Comparison of ENCODE assay signal across 10 mouse cellular contexts in genomic region chr5:122993811-122994210, GRCm38 (mm10). TPM values are rescaled to one million over a fixed set of nuclear protein-coding genes. Genes with fewer than 3 reads are reported as not detected.
DNase-seq lines count a peak whose midpoint lies in the region; ATAC-seq lines count a peak whose summit lies in the region.
"Had no signal": no experiment of that assay in that cellular context is flagged by ENCODE, and none has a peak within 500 bp of the region (broad histone marks: within the 10 kb centered on the region; RNA-seq: fewer than 3 reads in every experiment).

No protein-coding gene starts in this region.

- H3K36me3 ChIP-seq in heart, embryonic 10.5 days = peaks cover 9% of the 10 kb centered on the region
- H3K36me3 ChIP-seq in liver, embryonic 11.5 days (ENCODE audit: control insufficient read depth, insufficient read depth, low read length) = no peaks in the 10 kb centered on the region
- H3K36me3 ChIP-seq in liver, embryonic 16.5 days (ENCODE audit: control insufficient read depth, insufficient read depth) = no peaks in the 10 kb centered on the region

- H3K27me3 ChIP-seq in heart, embryonic 10.5 days (ENCODE audit: insufficient read depth, poor library complexity, severe bottlenecking) = no peaks in the 10 kb centered on the region
- no peaks in the 10 kb centered on the region for H3K27me3 ChIP-seq in liver, embryonic 11.5 days (replicated peaks; ENCODE audit: control insufficient read depth, insufficient read depth, low read length)
- H3K27me3 ChIP-seq in liver, embryonic 16.5 days (ENCODE audit: control insufficient read depth, insufficient read depth, low read depth, low read length) = no peaks in the 10 kb centered on the region; the same call in 1 of the 2 replicates

- 57% methylated on average over 2 of the region's 2 CpGs for WGBS in heart, embryonic 10.5 days
- 56% methylated on average over 2 of the region's 2 CpGs for WGBS in liver, embryonic 11.5 days
- 38% methylated on average over 2 of the region's 2 CpGs for WGBS in liver, embryonic 16.5 days (ENCODE audit: insufficient replicate concordance)

- ATAC-seq in liver, embryonic 11.5 days (replicated peaks; ENCODE audit: low FRiP score) = no peak
- no peak for ATAC-seq in liver, embryonic 16.5 days (ENCODE audit: low read depth)
- ATAC-seq: midbrain, embryonic 16.5 days had no signal

- H3K4me1 ChIP-seq in heart, embryonic 10.5 days = peaks cover 45% of the 10 kb centered on the region
- peaks cover 21% of the 10 kb centered on the region for H3K4me1 ChIP-seq in liver, embryonic 11.5 days (replicated peaks; ENCODE audit: control insufficient read depth, insufficient read depth, low read length)
- H3K4me1 ChIP-seq in liver, embryonic 16.5 days (ENCODE audit: control insufficient read depth, low read depth, low read length) = peaks cover 17% of the 10 kb centered on the region

- no peak for DNase-seq in heart, embryonic 10.5 days (ENCODE audit: low spot score)
- no peak for DNase-seq in heart, adult 18-20 months
- no peak for DNase-seq in liver, embryonic 11.5 days (ENCODE audit: low spot score)
- no peak for DNase-seq in liver
- peak; percentile 58 for DNase-seq in induced T-regulatory cell, adult 2 months (ENCODE audit: low read depth)
- DNase-seq in frontal cortex, postnatal 14 days (ENCODE audit: low spot score in 2 of 2) = no peak
- no peak for DNase-seq in layer of hippocampus, postnatal 10 days (ENCODE audit: low spot score in 2 of 2)

- peak overlapping the region; percentile 17; the same call in 1 of the 2 replicates for H3K9ac ChIP-seq in liver, embryonic 11.5 days (ENCODE audit: low read depth, low read length)
- no peak overlapping the region; the same call in 1 of the 2 replicates for H3K9ac ChIP-seq in liver, embryonic 16.5 days (ENCODE audit: low read depth, low read length)

- H3K27ac ChIP-seq in heart, embryonic 10.5 days = peak overlapping the region; percentile 83; the same call in 1 of the 2 replicates
- H3K27ac ChIP-seq in liver, embryonic 11.5 days (ENCODE audit: low read depth, low read length) = no peak overlapping the region
- no peak overlapping the region for H3K27ac ChIP-seq in liver, embryonic 16.5 days (ENCODE audit: low read length)

- no peak overlapping the region for H3K4me3 ChIP-seq in heart, embryonic 10.5 days
- peak overlapping the region; percentile 18; the same call in 1 of the 2 replicates for H3K4me3 ChIP-seq in liver, embryonic 11.5 days (ENCODE audit: low read depth, low read length)
- H3K4me3 ChIP-seq in liver, embryonic 16.5 days (ENCODE audit: low read depth, low read length) = no peak overlapping the region

- no peaks in the 10 kb centered on the region for H3K9me3 ChIP-seq in heart, embryonic 10.5 days
- H3K9me3 ChIP-seq in liver, embryonic 11.5 days (ENCODE audit: control insufficient read depth, low read length) = no peaks in the 10 kb centered on the region
- no peaks in the 10 kb centered on the region for H3K9me3 ChIP-seq in liver, embryonic 16.5 days (replicated peaks; ENCODE audit: control insufficient read depth, low read length)

- peak overlapping the region; percentile 48 for H3K4me2 ChIP-seq in liver, embryonic 11.5 days
- H3K4me2 ChIP-seq in liver, embryonic 16.5 days (ENCODE audit: low read depth, low read length) = peak overlapping the region; percentile 47; the same call in 1 of the 2 replicates

RNA-seq across cellular contexts. Expression of gene Kdm2b, which starts 4.2 kb away (rescaled TPM):
- polyA plus RNA-seq in heart, embryonic 10.5 days (2016; fragmentation: Nextera tagmentation; extraction: Ambion mirVana) = 35.5 and 47.1 TPM in 2 replicates
- total RNA-seq in heart, adult 18-20 months (2021) = 10 to 100 TPM; 10.6 to 14.2 TPM
- polyA plus RNA-seq in liver, embryonic 11.5 days (2014; fragmentation: Nextera tagmentation; extraction: Ambion mirVana) = 46.8 and 48.8 TPM in 2 replicates
- polyA plus RNA-seq in liver, embryonic 16.5 days (2015; fragmentation: Nextera tagmentation; extraction: Ambion mirVana) = 14.4 and 15.3 TPM in 2 replicates
- total RNA-seq in layer of hippocampus, postnatal 10 days (2021) = 10 to 100 TPM; 58.6 to 59.2 TPM

RNA-seq across cellular contexts. Expression of gene Orai1, which starts 21.1 kb away (rescaled TPM):
- polyA plus RNA-seq in heart, embryonic 10.5 days (2016; fragmentation: Nextera tagmentation; extraction: Ambion mirVana) = 13.4 and 14.4 TPM in 2 replicates
- total RNA-seq in heart, adult 18-20 months (2021) = 10 to 100 TPM; 12.2 to 12.5 TPM
- polyA plus RNA-seq in liver, embryonic 11.5 days (2014; fragmentation: Nextera tagmentation; extraction: Ambion mirVana) = 8.6 and 9.6 TPM in 2 replicates
- polyA plus RNA-seq in liver, embryonic 16.5 days (2015; fragmentation: Nextera tagmentation; extraction: Ambion mirVana) = 8.3 and 8.4 TPM in 2 replicates
- total RNA-seq in layer of hippocampus, postnatal 10 days (2021) = 10 to 100 TPM; 16.1 to 19.2 TPM

RNA-seq across cellular contexts. Expression of gene Morn3, which starts 53.0 kb away (rescaled TPM):
- polyA plus RNA-seq in heart, embryonic 10.5 days (2016; fragmentation: Nextera tagmentation; extraction: Ambion mirVana) = not detected in 2 replicates
- not detected for total RNA-seq in heart, adult 18-20 months (2021)
- not detected in 2 replicates for polyA plus RNA-seq in liver, embryonic 11.5 days (2014; fragmentation: Nextera tagmentation; extraction: Ambion mirVana)
- polyA plus RNA-seq in liver, embryonic 16.5 days (2015; fragmentation: Nextera tagmentation; extraction: Ambion mirVana) = not detected in 2 replicates
- under 1 TPM; 0.51 to 0.85 TPM for total RNA-seq in layer of hippocampus, postnatal 10 days (2021)
- total RNA-seq: gastrocnemius, postnatal 4 days had no signal
